Mouse (Mus musculus) lung, postnatal 0 days (tissue): ENCODE results near the gene Map7. TPM values are rescaled to one million over a fixed set of nuclear protein-coding genes. Genes with fewer than 3 reads are reported as not detected.

Experiments
- ATAC-seq: fragments of 200-750 bp; cut with Nextera tagmentation; 2 replicates; pipeline ENCODE4 v1.8.0; 2017; ENCODE audit warnings: moderate library complexity
- DNase-seq: peaks from one replicate; pipeline ENCODE4 v3.0.0-alpha.2; 2016; ENCODE audit warnings: low spot score
- H3K27ac ChIP-seq: fragments of 300-500 bp; sonication (generic); 2 replicates; pipeline ENCODE4 v1.5.1; 2014; ENCODE audit warnings: antibody characterized with exemption, mild to moderate bottlenecking, low read length, mixed read lengths
- H3K27me3 ChIP-seq: fragments of 300-500 bp; sonication (generic); replicated peaks from 2 replicates; pipeline ENCODE4 v1.6.1; 2014; ENCODE audit warnings: low read length, mixed read lengths; ENCODE audit not compliant: insufficient read depth
- H3K36me3 ChIP-seq: fragments of 300-500 bp; sonication (generic); 2 replicates; pipeline ENCODE4 v1.6.1; 2014; ENCODE audit warnings: low read length, mixed read lengths; ENCODE audit not compliant: insufficient read depth
- H3K4me1 ChIP-seq: fragments of 300-500 bp; sonication (generic); 2 replicates; pipeline ENCODE4 v1.6.1; 2014; ENCODE audit warnings: antibody characterized with exemption, low read depth, low read length, mixed read lengths; ENCODE audit not compliant: insufficient read depth
- H3K4me2 ChIP-seq: fragments of 300-500 bp; sonication (generic); replicated peaks from 2 replicates; pipeline ENCODE4 v1.6.1; 2014; ENCODE audit warnings: low read depth, mild to moderate bottlenecking, low read length, moderate library complexity, mixed read lengths
- H3K4me3 ChIP-seq: fragments of 300-500 bp; sonication (generic); 2 replicates; pipeline ENCODE4 v1.5.1; 2014; ENCODE audit warnings: low read depth, low read length
- H3K9ac ChIP-seq: fragments of 300-500 bp; sonication (generic); replicated peaks from 2 replicates; pipeline ENCODE4 v1.6.1; 2014; ENCODE audit warnings: low read depth, mild to moderate bottlenecking
- H3K9me3 ChIP-seq: fragments of 300-500 bp; sonication (generic); 2 replicates; pipeline ENCODE4 v1.6.1; 2016; ENCODE audit warnings: low read length, mixed read lengths
- CTCF ChIP-seq: IDR thresholded peaks from 2 replicates; pipeline ENCODE4 v1.5.1; 2016; ENCODE audit warnings: antibody characterized with exemption, mild to moderate bottlenecking
- EP300 ChIP-seq: IDR thresholded peaks from 2 replicates; pipeline ENCODE4 v1.6.1; 2016; ENCODE audit warnings: antibody characterized with exemption, mild to moderate bottlenecking, control low read depth
- WGBS: fragments of 180-500 bp; shearing (Covaris S2); extraction: QIAGEN DNeasy Blood & Tissue Kit; methylation state at CpG from one replicate; pipeline ENCODE4 v1.1.7; 2014; 5-methylcytosine and 5-hydroxymethylcytosine counted together
- polyA plus RNA-seq: library from polyadenylated mRNA; unstranded; fragments of >200 nt; fragmentation: Nextera tagmentation; extraction: Ambion mirVana; gene quantifications from 2 replicates; pipeline ENCODE4 v1.2.1, GENCODE M21; 2015

Gene Map7
- polyA plus RNA-seq, 1 experiment from 2014 or later: 12.9 TPM

- DNase-seq: no peak
- TF ChIP-seq EP300: no peak
- no peak for TF ChIP-seq CTCF
- ATAC-seq: no peak
Measured at GRCm38 (mm10) chr10:20259476-20259875, 111.2 kb downstream of the Map7 start.

GRCm38 (mm10) chr10:20262896-20263295 is 114.6 kb downstream of the Map7 start:
- DNase-seq (no peak), ATAC-seq (no peak)
- Histone ChIP-seq H3K4me2 (no peak overlapping the region), H3K27ac (no peak overlapping the region), H3K4me3 (no peak overlapping the region), H3K36me3 (no peaks in the 10 kb centered on the region), H3K27me3 (no peaks in the 10 kb centered on the region), H3K9me3 (no peaks in the 10 kb centered on the region), H3K9ac (no peak overlapping the region), H3K4me1 (no peaks in the 10 kb centered on the region)
- WGBS: 88% methylated on average over 6 of the region's 6 CpGs
- TF ChIP-seq EP300 (no peak), CTCF (no peak)

More at GRCm38 (mm10) chr10:20259476-20259875, 111.2 kb downstream of the Map7 start:
- Histone ChIP-seq H3K4me1 (no peaks in the 10 kb centered on the region), H3K4me3 (no peak overlapping the region), H3K27me3 (no peaks in the 10 kb centered on the region), H3K4me2 (no peak overlapping the region), H3K9me3 (no peaks in the 10 kb centered on the region), H3K36me3 (no peaks in the 10 kb centered on the region), H3K27ac (no peak overlapping the region), H3K9ac (no peak overlapping the region)
- WGBS: 84% methylated on average over 2 of the region's 2 CpGs

GRCm38 (mm10) chr10:20264479-20264878 is 116.2 kb downstream of the Map7 start:
- WGBS: 93% methylated on average over 7 of the region's 7 CpGs
- Histone ChIP-seq H3K36me3 (no peaks in the 10 kb centered on the region), H3K27ac (no peak overlapping the region), H3K9me3 (no peaks in the 10 kb centered on the region), H3K9ac (no peak overlapping the region), H3K27me3 (no peaks in the 10 kb centered on the region), H3K4me1 (no peaks in the 10 kb centered on the region), H3K4me3 (no peak overlapping the region), H3K4me2 (no peak overlapping the region)
- ATAC-seq (no peak), DNase-seq (no peak)
- no peak for TF ChIP-seq EP300
- no peak for TF ChIP-seq CTCF

GRCm38 (mm10) chr10:20267032-20267431 is 118.8 kb downstream of the Map7 start:
- DNase-seq (no peak), ATAC-seq (0 out of 2 replicates have a peak, but pooled peaks have one; percentile 23)
- Histone ChIP-seq H3K4me1 (no peaks in the 10 kb centered on the region), H3K36me3 (0 out of 2 replicates have a peak, but pooled peaks cover 6% of the 10 kb centered on the region), H3K4me3 (no peak overlapping the region), H3K27me3 (no peaks in the 10 kb centered on the region), H3K9ac (no peak overlapping the region), H3K4me2 (no peak overlapping the region), H3K9me3 (no peaks in the 10 kb centered on the region), H3K27ac (no peak overlapping the region)
- 61% methylated on average over 10 of the region's 10 CpGs for WGBS
- TF ChIP-seq CTCF: no peak
- no peak for TF ChIP-seq EP300

GRCm38 (mm10) chr10:20268945-20269344 is 120.7 kb downstream of the Map7 start:
- H3K9me3 ChIP-seq: no peaks in the 10 kb centered on the region
- no peak overlapping the region for H3K4me2 ChIP-seq
- no peaks in the 10 kb centered on the region for H3K27me3 ChIP-seq
- TF ChIP-seq EP300 (no peak), CTCF (no peak)
- no peak overlapping the region for H3K4me3 ChIP-seq
- no peaks in the 10 kb centered on the region for H3K4me1 ChIP-seq
- DNase-seq: no peak
- ATAC-seq: no peak
- 80% methylated on average over 7 of the region's 7 CpGs for WGBS
- no peak overlapping the region for H3K27ac ChIP-seq
- no peak overlapping the region for H3K9ac ChIP-seq
- 0 out of 2 replicates have a peak, but pooled peaks cover 6% of the 10 kb centered on the region for H3K36me3 ChIP-seq

- peaks cover 6% of the 10 kb centered on the region; the same call in 1 of the 2 replicates for H3K36me3 ChIP-seq
- H3K27ac ChIP-seq: no peak overlapping the region
- no peaks in the 10 kb centered on the region for H3K4me1 ChIP-seq
- H3K4me3 ChIP-seq: no peak overlapping the region
- H3K4me2 ChIP-seq: no peak overlapping the region
- DNase-seq: no peak
- H3K9ac ChIP-seq: no peak overlapping the region
- no peak for ATAC-seq
- TF ChIP-seq CTCF (no peak), EP300 (no peak)
- no peaks in the 10 kb centered on the region for H3K27me3 ChIP-seq
- 86% methylated on average over 5 of the region's 5 CpGs for WGBS
- H3K9me3 ChIP-seq: no peaks in the 10 kb centered on the region
Measured at GRCm38 (mm10) chr10:20272380-20272779, 124.1 kb downstream of the Map7 start.

GRCm38 (mm10) chr10:20273278-20273677 is 125.0 kb downstream of the Map7 start:
- Histone ChIP-seq H3K9me3 (no peaks in the 10 kb centered on the region), H3K27me3 (no peaks in the 10 kb centered on the region), H3K4me2 (no peak overlapping the region), H3K4me1 (no peaks in the 10 kb centered on the region), H3K36me3 (peaks cover 6% of the 10 kb centered on the region; the same call in 1 of the 2 replicates), H3K27ac (no peak overlapping the region), H3K9ac (no peak overlapping the region), H3K4me3 (no peak overlapping the region)
- 67% methylated on average over 15 of the region's 15 CpGs for WGBS
- ATAC-seq (no peak), DNase-seq (no peak)
- TF ChIP-seq CTCF: no peak
- TF ChIP-seq EP300: no peak
